Mouse (Mus musculus) liver, postnatal 0 days (tissue): Measurements from ENCODE around the gene Strada.

ENCODE experiments used
- CTCF ChIP-seq: sonication (generic); IDR thresholded peaks from 2 replicates; pipeline ENCODE4 v1.5.1; 2016; ENCODE audit warnings: antibody characterized with exemption, low read depth
- EP300 ChIP-seq: IDR thresholded peaks from 2 replicates; pipeline ENCODE4 v1.6.1; 2016; ENCODE audit warnings: antibody characterized with exemption, low read depth, mild to moderate bottlenecking

- TF ChIP-seq EP300 (no peak), CTCF (no peak)
These were observed at the start of gene Strada for GRCm38 (mm10) chr11:106202123-106202465.
